Mouse (Mus musculus) liver, embryonic 15.5 days (tissue): Measurements from ENCODE around the gene Cfap20. TPM values are rescaled to one million over a fixed set of nuclear protein-coding genes. Genes with fewer than 3 reads are reported as not detected.

ENCODE experiments used
- ATAC-seq: fragments of 200-750 bp; cut with Nextera tagmentation; 2 replicates; pipeline ENCODE4 v1.8.0; 2017; ENCODE audit warnings: moderate number of reproducible peaks, mild to moderate bottlenecking, moderate library complexity; ENCODE audit not compliant: insufficient read depth
- H3K27ac ChIP-seq: fragments of 300-500 bp; sonication (generic); replicated peaks from 2 replicates; pipeline ENCODE4 v1.5.1; 2015; ENCODE audit warnings: mild to moderate bottlenecking, inconsistent platforms
- H3K27me3 ChIP-seq: fragments of 300-500 bp; sonication (generic); 2 replicates; pipeline ENCODE4 v1.6.1; 2015; ENCODE audit warnings: mild to moderate bottlenecking, inconsistent platforms
- H3K36me3 ChIP-seq: fragments of 300-500 bp; sonication (generic); replicated peaks from 2 replicates; pipeline ENCODE4 v1.6.1; 2015; ENCODE audit warnings: moderate library complexity, mild to moderate bottlenecking, inconsistent platforms
- H3K4me1 ChIP-seq: fragments of 300-500 bp; sonication (generic); replicated peaks from 2 replicates; pipeline ENCODE4 v1.6.1; 2015; ENCODE audit warnings: inconsistent platforms
- H3K4me2 ChIP-seq: fragments of 300-500 bp; sonication (generic); 2 replicates; pipeline ENCODE4 v1.6.1; 2015; ENCODE audit warnings: moderate library complexity, mild to moderate bottlenecking, inconsistent platforms
- H3K4me3 ChIP-seq: fragments of 300-500 bp; sonication (generic); replicated peaks from 2 replicates; pipeline ENCODE4 v1.5.1; 2015; ENCODE audit warnings: mild to moderate bottlenecking, inconsistent platforms
- H3K9ac ChIP-seq: fragments of 300-500 bp; sonication (generic); 2 replicates; pipeline ENCODE4 v1.6.1; 2015; ENCODE audit warnings: moderate library complexity, mild to moderate bottlenecking, inconsistent platforms
- H3K9me3 ChIP-seq: fragments of 300-500 bp; sonication (generic); replicated peaks from 2 replicates; pipeline ENCODE4 v1.6.1; 2016; ENCODE audit warnings: inconsistent platforms
- WGBS: fragments of 180-500 bp; shearing (Covaris S2); methylation state at CpG from one replicate; pipeline ENCODE4 v1.1.7; 2015; ENCODE audit warnings: mixed read lengths; ENCODE audit not compliant: insufficient replicate concordance; 5-methylcytosine and 5-hydroxymethylcytosine counted together
- polyA plus RNA-seq: library from polyadenylated mRNA; unstranded; fragments of >200 nt; fragmentation: Nextera tagmentation; extraction: Ambion mirVana; gene quantifications from 2 replicates; pipeline ENCODE4 v1.2.1, GENCODE M21; 2015

Cfap20 gene
- polyA plus RNA-seq, 1 experiment from 2014 or later: 31.5 TPM

- WGBS: 49% methylated on average over 3 of the region's 3 CpGs
- peaks cover 4% of the 10 kb centered on the region for H3K4me1 ChIP-seq
These were observed 60.2 kb downstream of the Cfap20 start for GRCm38 (mm10) chr8:95374429-95374828.

GRCm38 (mm10) chr8:95373389-95374002, 61.2 kb downstream of the Cfap20 start:
- 63% methylated on average over 12 of the region's 12 CpGs for WGBS
- Histone ChIP-seq H3K4me2 (no peak overlapping the region), H3K4me3 (no peak overlapping the region), H3K27ac (no peak overlapping the region), H3K9ac (no peak overlapping the region), H3K9me3 (no peaks in the 10 kb centered on the region), H3K4me1 (peaks cover 12% of the 10 kb centered on the region), H3K27me3 (peaks cover 4% of the 10 kb centered on the region; the same call in 1 of the 2 replicates), H3K36me3 (no peaks in the 10 kb centered on the region)
- no peak for ATAC-seq

More at GRCm38 (mm10) chr8:95374429-95374828, 60.2 kb downstream of the Cfap20 start:
- Histone ChIP-seq H3K27ac (no peak overlapping the region), H3K4me3 (no peak overlapping the region), H3K27me3 (peaks cover 4% of the 10 kb centered on the region; the same call in 1 of the 2 replicates), H3K4me2 (no peak overlapping the region), H3K36me3 (no peaks in the 10 kb centered on the region), H3K9me3 (no peaks in the 10 kb centered on the region), H3K9ac (no peak overlapping the region)
- ATAC-seq: no peak

Other genes starting within 250 kb of the Cfap20 start
- gene Kifc3, start 232.1 kb downstream of the Cfap20 start, polyA plus RNA-seq: 5.3 and 6.8 TPM in 2 replicates
- gene Cngb1, start 128.3 kb downstream of the Cfap20 start, polyA plus RNA-seq: 0.02 and 0.12 TPM in 2 replicates
- not detected in 2 replicates for gene Tepp, start 124.3 kb downstream of the Cfap20 start, polyA plus RNA-seq
- 0.89 and 1.2 TPM in 2 replicates for gene Zfp319, start 102.9 kb downstream of the Cfap20 start, polyA plus RNA-seq
- gene Usb1, start 102.6 kb downstream of the Cfap20 start, polyA plus RNA-seq: 11.4 and 11.7 TPM in 2 replicates
- 1.1 and 1.2 TPM in 2 replicates for gene Mmp15, start 82.6 kb downstream of the Cfap20 start, polyA plus RNA-seq
- 3.9 and 4.3 TPM in 2 replicates for gene Csnk2a2, start 55.2 kb upstream of the Cfap20 start, polyA plus RNA-seq
- not detected in 2 replicates for gene Ccdc113, start 99.2 kb upstream of the Cfap20 start, polyA plus RNA-seq
- not detected in 2 replicates for gene Prss54, start 141.5 kb upstream of the Cfap20 start, polyA plus RNA-seq
- 8.9 and 9.2 TPM in 2 replicates for gene Gins3, start 198.6 kb upstream of the Cfap20 start, polyA plus RNA-seq
- gene Ndrg4, start 242.1 kb upstream of the Cfap20 start, polyA plus RNA-seq: 0.98 and 1.1 TPM in 2 replicates